Mouse (Mus musculus): ENCODE measurements at regions not wholly inside any gene's neighbourhood (a gene's known extent, or its start where the extent isn't known, plus 50 kb on each side); places are given as distances from the start of the nearest gene placed in this dataset.

GRCm38 (mm10) chr3:52754978-52755377, 262.1 kb downstream of the Cog6 start:
- no peak for DNase-seq

GRCm38 (mm10) chr3:52754401-52754800, 262.6 kb downstream of the Cog6 start:
- DNase-seq, result no peak

- DNase-seq, result no peak
Observed at GRCm38 (mm10) chr3:52746917-52747316, 270.1 kb downstream of the Cog6 start.

GRCm38 (mm10) chr3:52744334-52744733, 272.7 kb downstream of the Cog6 start:
- no peak for DNase-seq

GRCm38 (mm10) chr3:52740466-52741026, 276.5 kb downstream of the Cog6 start:
- DNase-seq, result no peak

- DNase-seq, result no peak
Observed at GRCm38 (mm10) chr3:52739526-52739925, 277.5 kb downstream of the Cog6 start.

- DNase-seq, result no peak
Observed at GRCm38 (mm10) chr3:52738386-52738785, 278.7 kb downstream of the Cog6 start.

GRCm38 (mm10) chr3:52735939-52736338, 281.1 kb downstream of the Cog6 start:
- no peak for DNase-seq

GRCm38 (mm10) chr3:52731941-52732340, 285.1 kb downstream of the Cog6 start:
- peak in 1 of 2 experiments; percentile 16 for DNase-seq

GRCm38 (mm10) chr3:52731491-52731890, 285.5 kb downstream of the Cog6 start:
- DNase-seq, result no peak

- no peak for DNase-seq
Observed at GRCm38 (mm10) chr3:52729731-52730130, 287.3 kb downstream of the Cog6 start.

- DNase-seq, result no peak
Observed at GRCm38 (mm10) chr3:52728860-52729259, 288.2 kb downstream of the Cog6 start.

- no peak for DNase-seq
Observed at GRCm38 (mm10) chr3:52728426-52728825, 288.6 kb downstream of the Cog6 start.

- no peak for DNase-seq
Observed at GRCm38 (mm10) chr3:52724354-52724753, 292.7 kb downstream of the Cog6 start.

- no peak for DNase-seq
Observed at GRCm38 (mm10) chr3:52722946-52723345, 294.1 kb downstream of the Cog6 start.

- DNase-seq, result no peak
Observed at GRCm38 (mm10) chr3:52719181-52719580, 297.9 kb downstream of the Cog6 start.

GRCm38 (mm10) chr3:52717324-52717723, 299.7 kb downstream of the Cog6 start:
- no peak for DNase-seq

- DNase-seq, result no peak
Observed at GRCm38 (mm10) chr3:52712151-52712550, 304.9 kb downstream of the Cog6 start.

- DNase-seq, result no peak
Observed at GRCm38 (mm10) chr3:52711133-52711532, 305.9 kb downstream of the Cog6 start.

- no peak for DNase-seq
Observed at GRCm38 (mm10) chr3:52708746-52709145, 308.3 kb downstream of the Cog6 start.

GRCm38 (mm10) chr3:52708301-52708700, 308.7 kb downstream of the Cog6 start:
- no peak for DNase-seq

GRCm38 (mm10) chr3:52706626-52707025, 310.4 kb downstream of the Cog6 start:
- no peak for DNase-seq

- DNase-seq, result no peak
Observed at GRCm38 (mm10) chr3:52703751-52704150, 313.3 kb downstream of the Cog6 start.

- DNase-seq, result no peak
Observed at GRCm38 (mm10) chr3:52702962-52703361, 314.1 kb downstream of the Cog6 start.

GRCm38 (mm10) chr3:52701601-52702000, 315.4 kb downstream of the Cog6 start:
- no peak for DNase-seq

Data from thymus, postnatal 36 days (tissue).